Mouse (Mus musculus): ENCODE results near the gene Itpka. TPM values are rescaled to one million over a fixed set of nuclear protein-coding genes. Genes with fewer than 3 reads are reported as not detected.

The Itpka gene
- polyA plus RNA-seq, 1 experiment from 2014 or later = 2.1 TPM

Other genes with a start within 250 kb of the Itpka start
- 0.04 and 0.14 TPM in 2 replicates for gene Exd1, start 194.7 kb upstream of the Itpka start, polyA plus RNA-seq (2014; fragmentation: Nextera tagmentation; extraction: Ambion mirVana)
- 46.4 and 48.7 TPM in 2 replicates for gene Chp1, start 194.6 kb upstream of the Itpka start, polyA plus RNA-seq (2014; fragmentation: Nextera tagmentation; extraction: Ambion mirVana)
- 36.9 and 39.7 TPM in 2 replicates for gene Nusap1, start 124.0 kb upstream of the Itpka start, polyA plus RNA-seq (2014; fragmentation: Nextera tagmentation; extraction: Ambion mirVana)
- gene Oip5, start 123.9 kb upstream of the Itpka start, polyA plus RNA-seq (2014; fragmentation: Nextera tagmentation; extraction: Ambion mirVana) = 17.7 and 20.7 TPM in 2 replicates
- gene Ndufaf1, start 79.5 kb upstream of the Itpka start, polyA plus RNA-seq (2014; fragmentation: Nextera tagmentation; extraction: Ambion mirVana) = 54.5 and 55.5 TPM in 2 replicates
- gene Rtf1, start 67.3 kb upstream of the Itpka start, polyA plus RNA-seq (2014; fragmentation: Nextera tagmentation; extraction: Ambion mirVana) = 16.2 and 19.8 TPM in 2 replicates
- 0.23 and 0.32 TPM in 2 replicates for gene Ltk, start 18.1 kb downstream of the Itpka start, polyA plus RNA-seq (2014; fragmentation: Nextera tagmentation; extraction: Ambion mirVana)
- gene Rpap1, start 45.2 kb downstream of the Itpka start, polyA plus RNA-seq (2014; fragmentation: Nextera tagmentation; extraction: Ambion mirVana) = 16.8 and 17.6 TPM in 2 replicates
- 6.4 and 6.6 TPM in 2 replicates for gene Tyro3, start 55.4 kb downstream of the Itpka start, polyA plus RNA-seq (2014; fragmentation: Nextera tagmentation; extraction: Ambion mirVana)
- 22.9 and 30.3 TPM in 2 replicates for gene Mga, start 154.9 kb downstream of the Itpka start, polyA plus RNA-seq (2014; fragmentation: Nextera tagmentation; extraction: Ambion mirVana)
- 1.7 and 2.1 TPM in 2 replicates for gene Mapkbp1, start 230.4 kb downstream of the Itpka start, polyA plus RNA-seq (2014; fragmentation: Nextera tagmentation; extraction: Ambion mirVana)